ENCODE assay signal across 11 mouse cellular contexts in the genomic region with DNA sequence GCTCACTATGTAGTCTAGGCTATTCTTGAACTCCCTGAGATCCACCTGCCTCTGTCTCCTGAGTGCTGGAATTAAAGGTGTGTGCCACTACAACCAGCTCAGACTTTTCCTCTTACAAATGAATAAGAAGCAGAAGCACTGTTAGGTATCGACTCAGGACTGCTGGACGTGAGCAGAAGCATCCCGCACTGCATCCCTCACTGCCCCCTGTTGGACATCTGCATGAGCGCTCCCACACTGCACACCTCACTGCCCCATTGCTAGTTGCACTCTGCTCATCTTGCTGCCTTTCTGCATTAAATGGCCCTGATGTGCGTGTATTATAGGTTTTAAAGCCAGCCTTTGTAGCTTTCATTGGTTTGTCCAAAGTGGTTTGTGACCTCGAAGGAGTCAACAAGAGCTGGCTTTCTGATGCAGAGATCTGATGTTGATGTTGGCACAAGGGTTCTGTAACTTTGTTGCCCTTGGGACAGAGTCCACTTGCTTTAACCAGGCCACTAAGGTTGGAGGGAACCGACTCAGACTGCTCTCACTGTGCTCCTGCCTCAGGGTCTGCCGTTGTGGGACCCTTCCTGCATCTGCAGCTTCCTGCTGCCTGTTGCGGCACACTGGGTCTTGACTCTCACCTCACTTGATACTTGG. TPM values are rescaled to one million over a fixed set of nuclear protein-coding genes. Genes with fewer than 3 reads are reported as not detected.
DNase-seq lines count a peak whose midpoint lies in the region; ATAC-seq lines count a peak whose summit lies in the region.
"Had no signal": no experiment of that assay in that cellular context is flagged by ENCODE, and none has a peak within 500 bp of the region (broad histone marks: within the 10 kb centered on the region; RNA-seq: fewer than 3 reads in every experiment).

No protein-coding gene starts in this region.

- no peak overlapping the region for H3K4me3 ChIP-seq in kidney, embryonic 16.5 days (ENCODE audit: low read length)
- H3K4me3 ChIP-seq in kidney, embryonic 15.5 days (replicated peaks), result no peak overlapping the region
- no peak overlapping the region for H3K4me3 ChIP-seq in forebrain, embryonic 10.5 days
- H3K4me3 ChIP-seq: neural tube, embryonic 13.5 days had no signal

- H3K27ac ChIP-seq in kidney, embryonic 16.5 days (ENCODE audit: low read length), result no peak overlapping the region
- no peak overlapping the region for H3K27ac ChIP-seq in kidney, embryonic 15.5 days
- no peak overlapping the region for H3K27ac ChIP-seq in forebrain, embryonic 10.5 days
- H3K27ac ChIP-seq: neural tube, embryonic 13.5 days; stomach, embryonic 15.5 days had no signal

- H3K9me3 ChIP-seq in kidney, embryonic 16.5 days (ENCODE audit: low read length), result no peaks in the 10 kb centered on the region
- no peaks in the 10 kb centered on the region for H3K9me3 ChIP-seq in kidney, embryonic 15.5 days (replicated peaks)
- H3K9me3 ChIP-seq in forebrain, embryonic 10.5 days, result no peaks in the 10 kb centered on the region
- H3K9me3 ChIP-seq: neural tube, embryonic 13.5 days; stomach, embryonic 15.5 days had no signal

- H3K9ac ChIP-seq in kidney, embryonic 16.5 days (replicated peaks; ENCODE audit: low read length), result no peak overlapping the region
- H3K9ac ChIP-seq in kidney, embryonic 15.5 days, result no peak overlapping the region
- H3K9ac ChIP-seq: neural tube, embryonic 13.5 days; stomach, embryonic 15.5 days had no signal

- WGBS in kidney, embryonic 16.5 days, result 72% methylated on average over 9 of the region's 9 CpGs
- 72% methylated on average over 9 of the region's 9 CpGs for WGBS in kidney, embryonic 15.5 days
- 69% methylated on average over 9 of the region's 9 CpGs for WGBS in forebrain, embryonic 10.5 days

- H3K36me3 ChIP-seq in kidney, embryonic 16.5 days (ENCODE audit: insufficient read depth, low read length), result peaks cover 41% of the 10 kb centered on the region
- H3K36me3 ChIP-seq in kidney, embryonic 15.5 days, result peaks cover 51% of the 10 kb centered on the region
- peaks cover 51% of the 10 kb centered on the region for H3K36me3 ChIP-seq in forebrain, embryonic 10.5 days (replicated peaks)

- H3K4me2 ChIP-seq in kidney, embryonic 16.5 days (replicated peaks; ENCODE audit: low read depth, low read length), result no peak overlapping the region
- 0 out of 2 replicates have a peak overlapping the region, but pooled peaks have one; percentile 87 for H3K4me2 ChIP-seq in kidney, embryonic 15.5 days
- H3K4me2 ChIP-seq: stomach, embryonic 15.5 days had no signal

- ATAC-seq in kidney, embryonic 16.5 days (ENCODE audit: low FRiP score, low TSS enrichment), result no peak
- ATAC-seq in kidney, embryonic 15.5 days (replicated peaks; ENCODE audit: low FRiP score), result no peak

- H3K27me3 ChIP-seq in kidney, embryonic 16.5 days (ENCODE audit: insufficient read depth, low read length), result no peaks in the 10 kb centered on the region
- no peaks in the 10 kb centered on the region for H3K27me3 ChIP-seq in kidney, embryonic 15.5 days
- no peaks in the 10 kb centered on the region for H3K27me3 ChIP-seq in forebrain, embryonic 10.5 days (ENCODE audit: poor library complexity, severe bottlenecking)
- H3K27me3 ChIP-seq: neural tube, embryonic 13.5 days; stomach, embryonic 15.5 days had no signal

- H3K4me1 ChIP-seq in kidney, embryonic 16.5 days (ENCODE audit: insufficient read depth, low read length), result peaks cover 16% of the 10 kb centered on the region
- H3K4me1 ChIP-seq in kidney, embryonic 15.5 days, result peaks cover 24% of the 10 kb centered on the region
- peaks cover 26% of the 10 kb centered on the region for H3K4me1 ChIP-seq in forebrain, embryonic 10.5 days

- peak; percentile 33 for DNase-seq in kidney, adult 18-20 months
- peak; percentile 40 for DNase-seq in A20 (ENCODE audit: low read depth, low spot score)
- DNase-seq in ES-CJ7 (ENCODE audit: low read depth, low spot score), result peak; percentile 73
- no peak for DNase-seq in right cerebral cortex, postnatal 10 days (ENCODE audit: low spot score in 2 of 2)
- no peak for DNase-seq in cerebellum, adult 9-11 months
- DNase-seq in forebrain, embryonic 10.5 days (ENCODE audit: extremely low spot score, low spot score), result no peak

RNA-seq across cellular contexts. Expression of a gene that starts 2.2 kb away (rescaled TPM):
- 78.2 and 87.0 TPM in 2 replicates for polyA plus RNA-seq in kidney, embryonic 16.5 days (2015; fragmentation: Nextera tagmentation; extraction: Ambion mirVana)
- 75.0 and 80.1 TPM in 2 replicates for polyA plus RNA-seq in kidney, embryonic 15.5 days (2015; fragmentation: Nextera tagmentation; extraction: Ambion mirVana)
- 77.2 and 77.8 TPM in 2 replicates for polyA plus RNA-seq in forebrain, embryonic 10.5 days (2016; fragmentation: Nextera tagmentation; extraction: Ambion mirVana)

RNA-seq across cellular contexts. Expression of a gene that starts 6.8 kb away (rescaled TPM):
- polyA plus RNA-seq in kidney, embryonic 16.5 days (2015; fragmentation: Nextera tagmentation; extraction: Ambion mirVana), result 23.2 and 23.9 TPM in 2 replicates
- polyA plus RNA-seq in kidney, embryonic 15.5 days (2015; fragmentation: Nextera tagmentation; extraction: Ambion mirVana), result 18.1 and 19.9 TPM in 2 replicates
- polyA plus RNA-seq in forebrain, embryonic 10.5 days (2016; fragmentation: Nextera tagmentation; extraction: Ambion mirVana), result 0.07 and 0.27 TPM in 2 replicates
- polyA plus RNA-seq: erythroblast, embryonic 14.5 days had no signal

RNA-seq across cellular contexts. Expression of a gene that starts 32.2 kb away (rescaled TPM):
- 10.8 and 11.9 TPM in 2 replicates for polyA plus RNA-seq in kidney, embryonic 16.5 days (2015; fragmentation: Nextera tagmentation; extraction: Ambion mirVana)
- 9.8 and 10.0 TPM in 2 replicates for polyA plus RNA-seq in kidney, embryonic 15.5 days (2015; fragmentation: Nextera tagmentation; extraction: Ambion mirVana)
- 3.7 and 5.2 TPM in 2 replicates for polyA plus RNA-seq in forebrain, embryonic 10.5 days (2016; fragmentation: Nextera tagmentation; extraction: Ambion mirVana)

Comparison
In these comparisons a context has a peak if more than half of its experiments do, and no peak if none do; other contexts are left out.
1. DNase-seq: peak in kidney, adult 18-20 months (single experiment), A20 (single experiment) and ES-CJ7 (single experiment); none in right cerebral cortex, postnatal 10 days (0 of 2), cerebellum, adult 9-11 months (single experiment) and forebrain, embryonic 10.5 days (single experiment).
2. RNA of a gene that starts 6.8 kb away (polyA plus RNA-seq): 23.2 to 23.9 TPM in kidney, embryonic 16.5 days and 18.1 to 19.9 TPM in kidney, embryonic 15.5 days; 0.07 to 0.27 TPM in forebrain, embryonic 10.5 days; every median in the first group is over 10 times any median in the second.